Mouse (Mus musculus): Measurements from ENCODE around the gene Atad2b.
"Not testable (repeated sequence)": the region's sequence is repeated elsewhere in the genome, so short reads cannot be mapped to it uniquely, and the experiment has no call there.

The Atad2b gene

GRCm38 (mm10) chr12:4916994-4917804 lies at the start of gene Atad2b:
Gene Atad2b, plus strand, starts transcription at chr12:4917353.
- in situ Hi-C loops (cut with MboI): no loop called here

DNA sequence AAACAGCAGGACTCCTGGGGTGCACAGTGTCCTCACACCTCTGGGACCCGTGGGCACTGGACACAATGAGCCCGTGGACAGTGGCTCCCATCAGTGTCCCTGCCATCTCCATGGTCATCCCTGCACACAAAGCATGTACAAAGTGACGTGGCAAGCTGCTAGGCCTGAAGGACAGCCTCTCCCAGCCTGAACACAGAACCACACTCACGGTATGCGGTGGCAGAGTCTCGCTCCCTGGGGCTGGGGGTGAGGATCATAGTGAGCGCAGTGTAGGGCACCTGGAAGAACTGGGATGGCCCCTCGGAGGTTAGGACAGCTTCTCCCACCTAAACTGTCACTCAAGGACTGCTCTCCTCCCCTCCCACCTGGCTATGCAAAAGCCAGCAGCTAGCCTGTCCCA lies 48.2 kb upstream of the Atad2b start:
- in situ Hi-C loops (cut with MboI): no loop called here

DNA sequence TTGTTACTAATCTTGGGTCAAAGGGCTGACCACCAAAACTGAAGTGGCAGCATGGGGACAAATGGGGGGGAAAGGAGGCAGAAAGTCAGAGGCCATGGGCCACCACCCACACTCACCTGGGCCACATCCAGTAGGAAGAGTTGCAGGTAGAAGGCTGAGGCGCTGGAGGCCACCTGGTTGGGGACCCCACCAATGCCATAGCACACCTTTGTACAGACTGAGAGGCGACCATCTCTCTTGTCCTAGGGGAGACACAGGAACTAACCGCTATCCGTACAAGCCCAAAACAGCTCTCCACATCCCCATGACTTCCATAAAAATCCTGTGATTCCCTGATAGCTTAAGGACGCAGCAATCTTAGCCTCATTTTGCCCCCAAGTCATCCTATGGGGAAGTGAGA lies 45.9 kb upstream of the Atad2b start:
- in situ Hi-C loops (cut with MboI): no loop called here

DNA sequence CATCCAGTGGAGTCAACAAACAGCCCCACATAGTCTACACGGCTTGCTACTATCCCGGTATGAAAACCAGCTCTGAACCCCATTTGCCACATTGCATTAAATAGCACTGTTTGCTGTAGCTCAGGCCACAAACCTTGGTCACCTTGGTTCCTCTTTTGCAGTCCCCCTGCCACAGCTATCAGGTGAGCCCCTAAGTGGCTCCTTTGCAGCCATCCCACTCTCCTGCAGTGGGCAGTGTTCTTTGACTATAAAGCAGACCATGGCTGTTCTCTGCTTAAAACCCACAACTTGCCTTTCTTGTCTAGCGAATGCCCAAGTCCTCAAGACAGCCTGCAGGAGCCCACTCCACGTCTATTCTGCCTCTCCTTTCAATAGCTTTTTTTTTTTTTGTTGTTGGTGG lies 44.9 kb upstream of the Atad2b start:
- in situ Hi-C loops (cut with MboI): no loop called here

DNA sequence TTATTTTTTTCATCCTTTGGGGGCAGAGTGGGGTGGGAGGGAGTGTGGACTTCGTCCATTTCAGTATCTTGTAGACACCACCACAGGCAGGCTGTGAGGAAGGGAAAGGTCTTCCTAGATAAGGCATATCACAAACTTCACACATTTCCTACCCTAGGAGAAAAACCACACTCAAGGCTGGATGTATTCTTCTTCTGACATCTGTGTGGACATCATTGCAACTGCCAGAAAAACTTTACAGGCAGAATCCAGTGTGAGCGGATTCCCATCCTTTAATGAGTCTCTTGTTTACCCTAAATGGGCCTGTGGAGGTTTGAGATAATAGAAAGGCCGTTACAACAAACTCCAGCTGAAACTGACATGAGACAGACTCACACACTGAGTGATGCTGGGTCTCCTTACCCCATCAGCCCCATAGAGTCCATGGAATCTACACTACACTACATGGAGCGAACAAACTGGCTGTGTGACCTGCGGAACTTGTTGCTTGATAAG lies 44.1 kb upstream of the Atad2b start:
- in situ Hi-C loops (cut with MboI): no loop called here

DNA sequence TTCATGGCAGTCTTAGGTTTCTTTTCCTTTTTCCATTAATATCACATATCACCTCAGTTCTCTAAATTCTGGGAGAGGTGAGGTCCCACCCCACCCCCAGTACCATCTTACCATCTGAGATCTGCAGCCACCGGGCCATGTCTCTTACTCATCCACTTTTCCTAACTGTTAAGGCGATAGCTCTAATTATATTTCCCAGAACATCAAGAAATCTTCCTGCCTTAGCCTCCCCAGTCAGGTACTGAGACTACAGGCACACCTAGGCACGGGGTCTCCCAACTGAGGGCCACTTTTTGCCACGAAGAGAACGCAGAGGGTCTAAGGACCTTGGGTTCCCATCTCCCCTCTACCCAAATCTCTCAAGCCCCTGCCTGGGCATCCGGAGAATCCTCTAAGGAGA lies 43.6 kb upstream of the Atad2b start:
- in situ Hi-C loops (cut with MboI): no loop called here

DNA sequence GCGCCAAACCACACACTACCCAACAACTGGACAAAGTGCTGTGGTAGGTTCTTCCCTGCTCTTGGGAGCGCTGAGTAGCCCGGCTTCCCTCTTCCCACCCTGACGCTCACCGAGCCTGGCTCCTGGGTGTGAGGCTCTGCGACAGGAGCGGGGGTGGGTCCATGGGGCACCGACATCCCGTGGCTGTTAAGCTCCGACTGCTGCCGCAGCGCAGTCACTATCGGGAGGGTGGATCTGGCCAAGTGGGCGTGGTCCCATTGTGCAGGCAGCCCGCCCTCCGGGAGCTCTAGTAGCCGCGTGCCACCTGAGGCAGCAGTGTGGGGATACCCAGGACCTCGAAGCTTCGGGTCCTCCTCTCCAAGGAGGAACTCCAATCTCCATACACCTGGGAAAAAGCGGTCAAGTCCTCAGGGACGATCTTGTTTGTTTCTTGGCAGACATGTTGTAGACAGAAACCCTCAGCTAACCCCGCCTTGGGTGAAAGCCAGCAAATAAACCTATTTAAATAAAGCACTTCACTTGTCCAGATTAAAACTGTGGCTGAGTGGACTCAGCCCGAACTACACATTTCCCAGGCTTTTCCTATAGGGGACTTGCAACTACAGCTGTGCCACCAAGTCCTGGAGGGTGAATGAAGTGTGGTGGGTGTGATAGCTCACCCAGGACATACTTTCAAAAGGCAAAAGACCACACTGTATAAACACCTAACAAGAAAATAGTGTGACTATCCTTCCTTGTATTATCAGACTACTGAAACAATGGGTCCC lies 42.8 kb upstream of the Atad2b start, which contains the start of gene Mfsd2b:
Gene Mfsd2b, minus strand, starts transcription at position 199 of the 767 bp plus-strand sequence.
- in situ Hi-C loops (cut with MboI): no loop called here

- in situ Hi-C loops (cut with MboI): no loop called here
Observed at GRCm38 (mm10) chr12:4875623-4876022, 41.5 kb upstream of the Atad2b start.

- in situ Hi-C loops (cut with MboI): no loop called here
Observed at GRCm38 (mm10) chr12:4878296-4878783, 38.8 kb upstream of the Atad2b start.

GRCm38 (mm10) chr12:4879048-4879447 lies 38.1 kb upstream of the Atad2b start:
- in situ Hi-C loops (cut with MboI): no loop called here

DNA sequence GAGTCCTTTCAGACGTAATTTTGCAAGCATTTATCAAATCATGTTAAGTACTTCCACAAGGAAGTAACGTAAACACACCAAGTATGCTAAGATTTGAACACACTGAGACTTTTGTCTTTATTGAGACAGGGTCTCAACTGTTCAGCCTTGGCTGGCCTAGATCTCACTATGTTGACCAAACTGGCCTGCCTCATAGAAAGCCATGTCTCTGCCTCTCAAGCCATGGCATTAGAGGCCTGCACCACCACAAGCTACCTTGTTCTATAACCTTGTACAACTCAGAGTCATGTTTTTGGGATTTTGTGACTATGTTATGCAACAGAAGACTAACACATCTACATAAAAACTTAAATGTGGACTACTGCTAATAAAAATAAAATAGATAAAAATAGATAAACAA lies 35.1 kb upstream of the Atad2b start:
- in situ Hi-C loops (cut with MboI): no loop called here

DNA sequence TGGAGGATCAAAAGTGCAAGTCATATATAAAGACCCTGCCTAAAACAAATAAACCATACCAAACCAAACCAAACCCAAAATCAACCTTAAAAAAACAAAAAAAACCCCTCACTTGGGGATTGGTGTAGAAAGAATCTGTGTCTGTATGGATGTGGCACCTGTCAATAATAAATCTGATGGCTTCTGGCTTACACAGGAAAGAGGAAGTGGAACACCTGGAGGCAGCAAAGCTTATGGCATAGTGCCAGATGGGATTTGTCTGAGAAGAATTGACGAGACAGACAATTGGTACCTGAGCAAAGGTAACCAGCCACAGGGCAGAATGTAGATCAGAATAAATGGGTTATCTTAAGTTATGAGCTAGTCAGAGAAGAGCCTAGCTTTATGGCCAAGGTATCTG lies 32.1 kb upstream of the Atad2b start:
- in situ Hi-C loops (cut with MboI): no loop called here

DNA sequence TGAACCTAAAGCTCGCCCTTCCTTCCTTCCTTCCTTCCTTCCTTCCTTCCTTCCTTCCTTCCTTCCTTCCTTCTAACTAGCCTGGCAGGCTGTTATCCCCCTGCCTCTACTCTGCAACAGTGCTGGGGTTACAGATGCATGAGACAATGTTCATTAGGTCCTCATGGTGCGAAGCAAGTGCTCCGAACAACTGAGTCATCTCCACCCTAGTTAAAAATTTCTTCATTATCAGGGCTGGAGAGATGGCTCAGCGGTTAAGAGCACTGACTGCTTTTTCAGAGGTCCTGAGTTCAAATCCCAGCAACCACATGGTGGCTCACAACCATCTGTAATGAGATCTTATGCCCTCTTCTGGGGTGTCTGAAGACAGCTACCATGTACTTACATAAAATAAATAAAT lies 30.6 kb upstream of the Atad2b start:
- in situ Hi-C loops (cut with MboI): not testable (repeated sequence)

DNA sequence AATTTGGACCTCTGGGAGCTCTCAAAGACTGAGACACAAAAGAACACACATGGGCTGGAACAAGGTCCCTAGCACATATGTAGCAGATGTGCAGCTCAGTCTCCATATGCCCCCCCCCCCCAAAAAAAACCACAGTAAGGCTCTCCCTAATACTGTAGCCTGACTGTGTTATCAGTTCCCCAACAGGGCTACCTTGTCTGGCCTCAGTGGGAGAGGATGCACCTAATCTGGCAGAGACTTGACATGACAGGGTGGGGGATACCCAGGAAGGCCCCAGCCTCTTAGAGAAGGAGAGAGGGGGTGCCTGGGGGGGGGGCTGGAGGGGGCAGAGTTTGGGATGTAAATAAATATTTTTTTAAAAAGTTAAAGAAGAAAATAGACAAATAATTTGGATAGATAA lies 28.4 kb upstream of the Atad2b start:
- in situ Hi-C loops (cut with MboI): no loop called here

- in situ Hi-C loops (cut with MboI): no loop called here
Observed at GRCm38 (mm10) chr12:4889251-4889650, 27.9 kb upstream of the Atad2b start.

GRCm38 (mm10) chr12:4889891-4890290 lies 27.3 kb upstream of the Atad2b start:
- in situ Hi-C loops (cut with MboI): no loop called here

GRCm38 (mm10) chr12:4898024-4898423 lies 19.1 kb upstream of the Atad2b start:
- in situ Hi-C loops (cut with MboI): no loop called here

DNA sequence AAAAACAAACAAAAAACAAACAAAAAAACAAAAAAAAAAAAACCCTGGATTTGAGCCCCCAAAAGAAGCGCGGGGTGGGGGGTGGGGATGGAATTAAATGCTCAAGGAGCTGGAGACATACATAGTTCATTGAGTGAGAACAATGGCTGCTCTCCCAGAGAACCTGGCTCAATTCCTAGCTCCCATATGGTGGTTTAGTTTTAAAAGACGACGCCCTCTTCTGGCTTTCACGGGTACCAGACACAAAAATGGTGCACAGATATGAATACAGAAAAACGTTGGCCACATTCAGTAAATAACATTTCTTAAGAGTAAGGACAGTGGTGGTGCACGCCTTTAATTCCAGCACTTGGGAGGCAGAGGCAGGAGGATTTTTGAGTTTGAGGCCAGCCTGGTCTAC lies 11.2 kb upstream of the Atad2b start:
- in situ Hi-C loops (cut with MboI): no loop called here

GRCm38 (mm10) chr12:4906476-4906875 lies 10.7 kb upstream of the Atad2b start:
- in situ Hi-C loops (cut with MboI): no loop called here

DNA sequence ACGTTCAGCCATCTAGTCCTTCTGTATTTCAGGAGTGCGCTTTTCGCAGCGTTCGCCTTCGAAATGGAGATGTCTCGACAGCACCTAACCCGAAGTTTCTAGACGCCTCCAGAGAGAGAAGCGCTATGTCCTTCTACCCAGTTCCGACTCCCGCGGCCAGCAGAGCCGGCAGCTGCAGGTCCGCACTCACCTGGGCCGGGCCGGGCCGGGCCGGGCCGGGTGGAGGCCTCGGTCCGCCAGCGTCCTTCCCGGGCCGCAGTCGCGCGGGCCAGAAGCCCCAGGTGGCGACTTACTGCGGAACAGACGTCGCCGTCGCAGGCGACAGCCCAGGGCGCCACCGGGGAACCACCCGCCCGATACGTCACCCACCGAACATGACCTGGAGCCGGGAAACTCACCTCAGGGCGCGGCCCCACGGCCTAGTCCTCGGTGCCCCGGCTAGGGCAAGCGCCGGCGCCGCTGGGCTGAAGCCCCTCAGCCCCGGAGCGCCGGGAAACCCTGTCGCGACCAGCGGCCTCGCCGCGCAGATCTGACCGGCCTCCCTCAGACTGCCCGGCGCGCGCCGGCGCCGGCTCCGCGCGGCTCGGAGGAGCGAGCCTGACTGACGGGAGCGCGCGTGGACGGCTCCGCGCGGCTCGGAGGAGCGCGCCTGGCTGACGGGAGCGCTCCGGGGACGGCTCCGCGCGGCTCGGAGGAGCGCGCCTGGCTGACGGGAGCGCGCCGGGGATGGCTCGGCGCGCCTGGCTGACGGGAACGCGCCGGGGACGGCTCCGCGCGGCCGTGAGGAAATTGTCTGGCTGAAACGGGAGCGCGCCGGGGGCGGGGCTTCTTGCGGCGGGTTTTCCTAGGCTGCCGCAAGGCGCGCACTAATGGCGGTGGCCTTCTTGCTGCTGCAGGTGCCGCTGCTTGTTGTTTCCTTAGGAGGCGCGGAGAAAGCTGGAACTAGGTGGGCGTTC lies 9.9 kb upstream of the Atad2b start, which contains the start of gene Ubxn2a:
Gene Ubxn2a, minus strand, starts transcription at position 755 of the 956 bp plus-strand sequence.
- in situ Hi-C loops (cut with MboI): no loop called here

GRCm38 (mm10) chr12:4908391-4908790 lies 8.8 kb upstream of the Atad2b start:
- in situ Hi-C loops (cut with MboI): no loop called here

- in situ Hi-C loops (cut with MboI): not testable (repeated sequence)
Observed at GRCm38 (mm10) chr12:4910496-4910895, 6.7 kb upstream of the Atad2b start.

All from mature B cell (primary cell).